Mouse (Mus musculus) brain, embryonic 14.5 days (tissue): ENCODE measurements around the gene Fdx1l.

Source experiments
- CTCF ChIP-seq: fragments of 200-500 bp; IDR thresholded peaks from 2 replicates; pipeline ENCODE4 v1.5.1; 2012; ENCODE audit warnings: inconsistent platforms, mild to moderate bottlenecking, moderate library complexity, borderline replicate concordance; ENCODE audit not compliant: insufficient read depth, insufficient read length; ENCODE audit errors: extremely low read depth
- POLR2A ChIP-seq: fragments of 200-500 bp; IDR thresholded peaks from 2 replicates; pipeline ENCODE4 v1.6.1; 2012; ENCODE audit warnings: mild to moderate bottlenecking, inconsistent platforms, borderline replicate concordance; ENCODE audit not compliant: poor library complexity, insufficient read depth, insufficient read length, severe bottlenecking; ENCODE audit errors: extremely low read depth

DNA sequence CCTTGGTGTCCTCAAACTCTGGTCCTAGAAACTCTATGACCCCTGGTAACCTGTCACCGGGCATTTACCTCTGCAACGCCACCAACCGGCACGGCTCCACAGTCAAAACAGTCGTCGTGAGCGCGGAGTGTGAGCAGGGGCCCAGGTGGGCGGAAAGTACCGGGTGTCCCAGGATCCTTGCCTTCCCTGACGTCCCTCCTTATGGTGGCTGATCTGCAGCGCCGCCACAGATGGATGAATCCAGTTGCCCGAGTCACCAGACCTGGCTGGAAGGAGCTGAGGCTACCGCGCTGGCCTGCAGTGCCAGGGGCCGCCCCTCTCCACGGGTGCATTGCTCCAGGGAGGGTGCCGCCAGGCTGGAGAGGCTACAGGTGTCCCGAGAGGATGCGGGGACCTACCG lies 36.7 kb downstream of the Fdx1l start:
- TF ChIP-seq POLR2A: no peak
- TF ChIP-seq CTCF: no peak
